Mouse (Mus musculus): ENCODE measurements around the gene Chrng. TPM values are rescaled to one million over a fixed set of nuclear protein-coding genes. Genes with fewer than 3 reads are reported as not detected.

Chrng gene
- polyA plus RNA-seq, 1 experiment from 2014 or later: 0.62 TPM

GRCm38 (mm10) chr1:87252040-87252609 lies 47.7 kb downstream of the Chrng start:
- Histone ChIP-seq H3K9ac (ENCODE audit: low read depth, low read length) (no peak overlapping the region), H3K27ac (ENCODE audit: low read depth, low read length) (no peak overlapping the region), H3K36me3 (ENCODE audit: control insufficient read depth, insufficient read depth, low read length) (no peaks in the 10 kb centered on the region), H3K4me1 (replicated peaks; ENCODE audit: control insufficient read depth, insufficient read depth, low read length) (no peaks in the 10 kb centered on the region), H3K27me3 (replicated peaks; ENCODE audit: control insufficient read depth, insufficient read depth, low read length) (peaks cover 7% of the 10 kb centered on the region; the same call in 1 of the 2 replicates), H3K9me3 (ENCODE audit: control insufficient read depth, low read length) (no peaks in the 10 kb centered on the region), H3K4me2 (no peak overlapping the region), H3K4me3 (ENCODE audit: low read depth, low read length) (no peak overlapping the region)
- WGBS: 37% methylated on average over 5 of the region's 5 CpGs
- peak; percentile 88 for ATAC-seq (replicated peaks; ENCODE audit: low FRiP score)
- no peak for DNase-seq (ENCODE audit: low spot score)

GRCm38 (mm10) chr1:87255173-87255572 lies 50.7 kb downstream of the Chrng start:
- Histone ChIP-seq H3K4me1 (replicated peaks; ENCODE audit: control insufficient read depth, insufficient read depth, low read length) (no peaks in the 10 kb centered on the region), H3K9me3 (ENCODE audit: control insufficient read depth, low read length) (no peaks in the 10 kb centered on the region), H3K4me2 (no peak overlapping the region), H3K27me3 (replicated peaks; ENCODE audit: control insufficient read depth, insufficient read depth, low read length) (peaks cover 32% of the 10 kb centered on the region), H3K36me3 (ENCODE audit: control insufficient read depth, insufficient read depth, low read length) (no peaks in the 10 kb centered on the region), H3K9ac (ENCODE audit: low read depth, low read length) (no peak overlapping the region), H3K27ac (ENCODE audit: low read depth, low read length) (no peak overlapping the region), H3K4me3 (ENCODE audit: low read depth, low read length) (no peak overlapping the region)
- 42% methylated on average over 4 of the region's 4 CpGs for WGBS
- DNase-seq (ENCODE audit: low spot score) (no peak), ATAC-seq (replicated peaks; ENCODE audit: low FRiP score) (no peak)

- Histone ChIP-seq H3K27ac (ENCODE audit: low read depth, low read length) (no peak overlapping the region), H3K36me3 (ENCODE audit: control insufficient read depth, insufficient read depth, low read length) (no peaks in the 10 kb centered on the region), H3K4me2 (no peak overlapping the region), H3K9ac (ENCODE audit: low read depth, low read length) (no peak overlapping the region), H3K27me3 (replicated peaks; ENCODE audit: control insufficient read depth, insufficient read depth, low read length) (peaks cover 51% of the 10 kb centered on the region), H3K4me3 (ENCODE audit: low read depth, low read length) (no peak overlapping the region), H3K4me1 (replicated peaks; ENCODE audit: control insufficient read depth, insufficient read depth, low read length) (no peaks in the 10 kb centered on the region), H3K9me3 (ENCODE audit: control insufficient read depth, low read length) (no peaks in the 10 kb centered on the region)
- WGBS: 22% methylated on average over 11 of the region's 11 CpGs
- ATAC-seq (replicated peaks; ENCODE audit: low FRiP score) (no peak), DNase-seq (ENCODE audit: low spot score) (no peak)
These were observed 53.2 kb downstream of the Chrng start for GRCm38 (mm10) chr1:87257691-87258090.

GRCm38 (mm10) chr1:87258484-87258883 lies 54.0 kb downstream of the Chrng start:
- Histone ChIP-seq H3K4me1 (replicated peaks; ENCODE audit: control insufficient read depth, insufficient read depth, low read length) (no peaks in the 10 kb centered on the region), H3K27me3 (replicated peaks; ENCODE audit: control insufficient read depth, insufficient read depth, low read length) (peaks cover 57% of the 10 kb centered on the region), H3K9me3 (ENCODE audit: control insufficient read depth, low read length) (no peaks in the 10 kb centered on the region), H3K27ac (ENCODE audit: low read depth, low read length) (no peak overlapping the region), H3K9ac (ENCODE audit: low read depth, low read length) (no peak overlapping the region), H3K4me3 (ENCODE audit: low read depth, low read length) (no peak overlapping the region), H3K36me3 (ENCODE audit: control insufficient read depth, insufficient read depth, low read length) (no peaks in the 10 kb centered on the region), H3K4me2 (no peak overlapping the region)
- DNase-seq (ENCODE audit: low spot score) (no peak), ATAC-seq (replicated peaks; ENCODE audit: low FRiP score) (no peak)
- 15% methylated on average over 14 of the region's 14 CpGs for WGBS

GRCm38 (mm10) chr1:87259316-87259715 lies 54.9 kb downstream of the Chrng start:
- Histone ChIP-seq H3K27me3 (replicated peaks; ENCODE audit: control insufficient read depth, insufficient read depth, low read length) (peaks cover 63% of the 10 kb centered on the region), H3K9me3 (ENCODE audit: control insufficient read depth, low read length) (no peaks in the 10 kb centered on the region), H3K36me3 (ENCODE audit: control insufficient read depth, insufficient read depth, low read length) (no peaks in the 10 kb centered on the region), H3K4me2 (no peak overlapping the region), H3K4me3 (ENCODE audit: low read depth, low read length) (no peak overlapping the region), H3K9ac (ENCODE audit: low read depth, low read length) (no peak overlapping the region), H3K4me1 (replicated peaks; ENCODE audit: control insufficient read depth, insufficient read depth, low read length) (0 out of 2 replicates have a peak, but pooled peaks cover 1% of the 10 kb centered on the region), H3K27ac (ENCODE audit: low read depth, low read length) (no peak overlapping the region)
- ATAC-seq (replicated peaks; ENCODE audit: low FRiP score) (no peak), DNase-seq (ENCODE audit: low spot score) (no peak)
- WGBS: 65% methylated on average over 2 of the region's 2 CpGs

Other genes with a start within 250 kb of the Chrng start
- 0.14 TPM in 1 of 2 replicates, not detected in the other for gene Alppl2, start 114.7 kb upstream of the Chrng start, polyA plus RNA-seq (2014; fragmentation: Nextera tagmentation; extraction: Ambion mirVana)
- gene Alpi, start 103.1 kb upstream of the Chrng start, polyA plus RNA-seq (2014; fragmentation: Nextera tagmentation; extraction: Ambion mirVana): not detected in 2 replicates
- gene Akp3, start 79.7 kb upstream of the Chrng start, polyA plus RNA-seq (2014; fragmentation: Nextera tagmentation; extraction: Ambion mirVana): not detected in 2 replicates
- 0.18 and 0.48 TPM in 2 replicates for gene Ecel1, start 48.1 kb upstream of the Chrng start, polyA plus RNA-seq (2014; fragmentation: Nextera tagmentation; extraction: Ambion mirVana)
- not detected in 2 replicates for gene Prss56, start 21.3 kb upstream of the Chrng start, polyA plus RNA-seq (2014; fragmentation: Nextera tagmentation; extraction: Ambion mirVana)
- gene Chrnd, start 14.1 kb upstream of the Chrng start, polyA plus RNA-seq (2014; fragmentation: Nextera tagmentation; extraction: Ambion mirVana): 0.08 TPM in 1 of 2 replicates, not detected in the other
- 151 and 152 TPM in 2 replicates for gene Eif4e2, start 9.3 kb downstream of the Chrng start, polyA plus RNA-seq (2014; fragmentation: Nextera tagmentation; extraction: Ambion mirVana)
- gene Efhd1, start 59.7 kb downstream of the Chrng start, polyA plus RNA-seq (2014; fragmentation: Nextera tagmentation; extraction: Ambion mirVana): not detected in 2 replicates
- 35.1 and 40.4 TPM in 2 replicates for gene Gigyf2, start 122.3 kb downstream of the Chrng start, polyA plus RNA-seq (2014; fragmentation: Nextera tagmentation; extraction: Ambion mirVana)
- 0.32 and 1.6 TPM in 2 replicates for gene Kcnj13, start 190.1 kb downstream of the Chrng start, polyA plus RNA-seq (2014; fragmentation: Nextera tagmentation; extraction: Ambion mirVana)

All from liver, embryonic 11.5 days (tissue).